Mouse (Mus musculus): ENCODE measurements at regions not wholly inside any gene's neighbourhood (a gene's known extent, or its start where the extent isn't known, plus 50 kb on each side); places are given as distances from the start of the nearest gene placed in this dataset.

- DNase-seq (ENCODE audit: inconsistent ontology term): no peak
These were observed 364.0 kb upstream of the Dach1 start for GRCm38 (mm10) chr14:98533600-98533999.

GRCm38 (mm10) chr14:98520966-98521365, 351.4 kb upstream of the Dach1 start:
- DNase-seq (ENCODE audit: inconsistent ontology term): no peak

- no peak for DNase-seq (ENCODE audit: inconsistent ontology term)
These were observed 335.8 kb upstream of the Dach1 start for GRCm38 (mm10) chr14:98505321-98505720.

GRCm38 (mm10) chr14:98477416-98477815, 307.9 kb upstream of the Dach1 start:
- DNase-seq (ENCODE audit: inconsistent ontology term): no peak

GRCm38 (mm10) chr14:98471803-98472509, 302.4 kb upstream of the Dach1 start:
- peak; percentile 48 for DNase-seq (ENCODE audit: inconsistent ontology term)

GRCm38 (mm10) chr14:98454461-98454860, 284.9 kb upstream of the Dach1 start:
- DNase-seq (ENCODE audit: inconsistent ontology term): no peak

GRCm38 (mm10) chr14:98452191-98452590, 282.6 kb upstream of the Dach1 start:
- DNase-seq (ENCODE audit: inconsistent ontology term): no peak

GRCm38 (mm10) chr14:98449568-98449967, 280.0 kb upstream of the Dach1 start:
- no peak for DNase-seq (ENCODE audit: inconsistent ontology term)

GRCm38 (mm10) chr14:98442411-98442810, 272.8 kb upstream of the Dach1 start:
- DNase-seq (ENCODE audit: inconsistent ontology term): no peak

- DNase-seq (ENCODE audit: inconsistent ontology term): no peak
These were observed 272.4 kb upstream of the Dach1 start for GRCm38 (mm10) chr14:98441954-98442353.

- no peak for DNase-seq (ENCODE audit: inconsistent ontology term)
These were observed 262.4 kb upstream of the Dach1 start for GRCm38 (mm10) chr14:98431959-98432358.

GRCm38 (mm10) chr14:98417719-98418118, 248.2 kb upstream of the Dach1 start:
- DNase-seq (ENCODE audit: inconsistent ontology term): no peak

- DNase-seq (ENCODE audit: inconsistent ontology term): peak; percentile 11
These were observed 244.6 kb upstream of the Dach1 start for GRCm38 (mm10) chr14:98414201-98414600.

- no peak for DNase-seq (ENCODE audit: inconsistent ontology term)
These were observed 236.5 kb upstream of the Dach1 start for GRCm38 (mm10) chr14:98405936-98406635.

- no peak for DNase-seq (ENCODE audit: inconsistent ontology term)
These were observed 234.5 kb upstream of the Dach1 start for GRCm38 (mm10) chr14:98404026-98404425.

GRCm38 (mm10) chr14:98387871-98388270, 218.3 kb upstream of the Dach1 start:
- no peak for DNase-seq (ENCODE audit: inconsistent ontology term)
